Mouse (Mus musculus) olfactory bulb, adult 2 months (tissue): Measurements from ENCODE around the gene Pim2.

Source experiments
- CTCF ChIP-seq: fragments of 200-500 bp; IDR thresholded peaks from 2 replicates; pipeline ENCODE4 v1.5.1; 2012; ENCODE audit warnings: low read depth, mild to moderate bottlenecking, low read length, moderate library complexity; ENCODE audit not compliant: insufficient read depth
- POLR2A ChIP-seq: fragments of 200-500 bp; IDR thresholded peaks from 2 replicates; pipeline ENCODE4 v1.6.1; 2012; ENCODE audit warnings: mild to moderate bottlenecking, low read depth, low read length, moderate library complexity; ENCODE audit not compliant: insufficient read depth

DNA sequence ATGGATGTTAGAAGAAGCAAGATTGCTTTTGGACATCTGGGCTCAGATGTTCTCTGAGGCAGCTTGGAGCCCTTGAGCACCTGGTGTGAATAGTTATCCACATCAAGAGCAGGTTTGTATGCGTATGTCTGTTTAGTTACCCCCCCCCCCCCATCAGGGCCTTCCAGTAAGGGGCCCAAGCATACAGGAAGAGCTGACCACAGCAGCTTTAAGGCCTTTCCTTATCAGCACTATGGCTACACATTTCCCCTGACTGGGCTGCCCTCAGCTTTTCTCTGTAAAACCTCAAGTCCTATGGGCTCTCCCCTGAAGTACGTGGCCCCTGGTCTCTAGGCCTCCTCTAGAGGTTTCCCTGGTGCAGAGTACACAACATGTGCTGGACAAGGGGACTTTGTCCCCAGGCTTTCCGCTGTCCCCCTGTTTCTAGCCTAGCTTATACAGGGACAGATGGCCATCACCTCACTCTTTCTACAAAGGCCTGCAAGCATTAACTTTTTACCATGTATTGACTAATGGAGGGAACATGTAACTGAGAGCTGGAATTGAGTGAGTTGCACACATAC is 18.8 kb upstream of the Pim2 start:
- TF ChIP-seq POLR2A (no peak), CTCF (no peak)
